Mouse (Mus musculus) heart, embryonic 12.5 days (tissue): ENCODE results near the gene Folr2. TPM values are rescaled to one million over a fixed set of nuclear protein-coding genes. Genes with fewer than 3 reads are reported as not detected.
A peak's percentile ranks its signal among the peaks of the same experiment; 100 is the strongest.

Experiments
- ATAC-seq: fragments of 200-750 bp; cut with Nextera tagmentation; 2 replicates; pipeline ENCODE4 v1.8.0; 2017; ENCODE audit warnings: moderate TSS enrichment, moderate library complexity; ENCODE audit not compliant: insufficient number of reproducible peaks, low FRiP score
- H3K27ac ChIP-seq: fragments of 300-500 bp; sonication (generic); 2 replicates; pipeline ENCODE4 v1.5.1; 2016; ENCODE audit warnings: mild to moderate bottlenecking, moderate library complexity; ENCODE audit not compliant: poor library complexity, severe bottlenecking
- H3K27me3 ChIP-seq: fragments of 300-500 bp; sonication (generic); replicated peaks from 2 replicates; pipeline ENCODE4 v1.6.1; 2016; ENCODE audit warnings: mild to moderate bottlenecking, moderate library complexity
- H3K36me3 ChIP-seq: fragments of 300-500 bp; sonication (generic); 2 replicates; pipeline ENCODE4 v1.6.1; 2016; ENCODE audit warnings: mild to moderate bottlenecking, moderate library complexity
- H3K4me1 ChIP-seq: fragments of 300-500 bp; sonication (generic); replicated peaks from 2 replicates; pipeline ENCODE4 v1.6.1; 2016; ENCODE audit warnings: mild to moderate bottlenecking
- H3K4me2 ChIP-seq: fragments of 300-500 bp; sonication (generic); 2 replicates; pipeline ENCODE4 v1.6.1; 2016; ENCODE audit warnings: mild to moderate bottlenecking, moderate library complexity
- H3K4me3 ChIP-seq: fragments of 300-500 bp; sonication (generic); 2 replicates; pipeline ENCODE4 v1.5.1; 2016; ENCODE audit warnings: mild to moderate bottlenecking
- H3K9ac ChIP-seq: fragments of 300-500 bp; sonication (generic); 2 replicates; pipeline ENCODE4 v1.6.1; 2016; ENCODE audit warnings: mild to moderate bottlenecking, moderate library complexity
- H3K9me3 ChIP-seq: fragments of 300-500 bp; sonication (generic); replicated peaks from 2 replicates; pipeline ENCODE4 v1.6.1; 2016; ENCODE audit warnings: mild to moderate bottlenecking, moderate library complexity
- WGBS: fragments of 180-500 bp; shearing (Covaris S2); methylation state at CpG from one replicate; pipeline ENCODE4 v1.1.7; 2016; 5-methylcytosine and 5-hydroxymethylcytosine counted together
- polyA plus RNA-seq: library from polyadenylated mRNA; unstranded; fragments of >200 nt; fragmentation: Nextera tagmentation; extraction: Ambion mirVana; gene quantifications from 2 replicates; pipeline ENCODE4 v1.2.1, GENCODE M21; 2016

Folr2 gene
- polyA plus RNA-seq, 1 experiment from 2014 or later, result not detected

- Histone ChIP-seq H3K9me3 (no peaks in the 10 kb centered on the region), H3K4me3 (no peak overlapping the region), H3K36me3 (no peaks in the 10 kb centered on the region), H3K27ac (no peak overlapping the region), H3K4me2 (no peak overlapping the region), H3K9ac (no peak overlapping the region), H3K27me3 (peaks cover 5% of the 10 kb centered on the region; the same call in 1 of the 2 replicates), H3K4me1 (no peaks in the 10 kb centered on the region)
- no peak for ATAC-seq
- WGBS, result 69% methylated on average over 6 of the region's 6 CpGs
These were observed 29.3 kb upstream of the Folr2 start for GRCm38 (mm10) chr7:101886274-101886673.

- ATAC-seq, result no peak
- no peaks in the 10 kb centered on the region for H3K9me3 ChIP-seq
- no peaks in the 10 kb centered on the region for H3K4me1 ChIP-seq
- peaks cover 1% of the 10 kb centered on the region; the same call in 1 of the 2 replicates for H3K27me3 ChIP-seq
- no peaks in the 10 kb centered on the region for H3K36me3 ChIP-seq
- H3K9ac ChIP-seq, result no peak overlapping the region
- H3K4me2 ChIP-seq, result no peak overlapping the region
- 92% methylated on average over 4 of the region's 4 CpGs for WGBS
- H3K4me3 ChIP-seq, result no peak overlapping the region
- no peak overlapping the region for H3K27ac ChIP-seq
These were observed 27.2 kb upstream of the Folr2 start for GRCm38 (mm10) chr7:101884160-101884559.

- H3K9me3 ChIP-seq, result no peaks in the 10 kb centered on the region
- 70% methylated on average over 9 of the region's 9 CpGs for WGBS
- H3K4me2 ChIP-seq, result no peak overlapping the region
- H3K36me3 ChIP-seq, result no peaks in the 10 kb centered on the region
- no peaks in the 10 kb centered on the region for H3K27me3 ChIP-seq
- ATAC-seq, result no peak
- no peak overlapping the region for H3K4me3 ChIP-seq
- H3K27ac ChIP-seq, result no peak overlapping the region
- no peak overlapping the region for H3K9ac ChIP-seq
- no peaks in the 10 kb centered on the region for H3K4me1 ChIP-seq
These were observed 25.6 kb upstream of the Folr2 start for GRCm38 (mm10) chr7:101882413-101883154.

GRCm38 (mm10) chr7:101880855-101881254 lies 23.9 kb upstream of the Folr2 start:
- ATAC-seq, result no peak
- Histone ChIP-seq H3K27ac (no peak overlapping the region), H3K9ac (no peak overlapping the region), H3K4me1 (no peaks in the 10 kb centered on the region), H3K4me2 (no peak overlapping the region), H3K4me3 (no peak overlapping the region), H3K27me3 (no peaks in the 10 kb centered on the region), H3K9me3 (no peaks in the 10 kb centered on the region), H3K36me3 (no peaks in the 10 kb centered on the region)
- 73% methylated on average over 4 of the region's 4 CpGs for WGBS

GRCm38 (mm10) chr7:101875978-101876377 lies 19.0 kb upstream of the Folr2 start:
- ATAC-seq, result no peak
- Histone ChIP-seq H3K36me3 (no peaks in the 10 kb centered on the region), H3K4me3 (no peak overlapping the region), H3K4me1 (peaks cover 13% of the 10 kb centered on the region), H3K27ac (no peak overlapping the region), H3K9ac (no peak overlapping the region), H3K9me3 (no peaks in the 10 kb centered on the region), H3K4me2 (no peak overlapping the region), H3K27me3 (no peaks in the 10 kb centered on the region)
- 90% methylated on average over 1 of the region's 1 CpGs for WGBS

GRCm38 (mm10) chr7:101871296-101871695 lies 14.3 kb upstream of the Folr2 start:
- no peaks in the 10 kb centered on the region for H3K27me3 ChIP-seq
- ATAC-seq, result peak; percentile 70
- no peaks in the 10 kb centered on the region for H3K9me3 ChIP-seq
- no peak overlapping the region for H3K4me3 ChIP-seq
- no peaks in the 10 kb centered on the region for H3K36me3 ChIP-seq
- H3K9ac ChIP-seq, result no peak overlapping the region
- 36% methylated on average over 3 of the region's 3 CpGs for WGBS
- H3K4me1 ChIP-seq, result peaks cover 31% of the 10 kb centered on the region
- peak overlapping the region; percentile 32 for H3K27ac ChIP-seq
- no peak overlapping the region for H3K4me2 ChIP-seq

GRCm38 (mm10) chr7:101870629-101871028 lies 13.6 kb upstream of the Folr2 start, which contains the start of gene Folr1:
TSS of gene Folr1 (minus strand) at chr7:101870788.
- no peak for ATAC-seq
- Histone ChIP-seq H3K4me3 (no peak within 1 kb of the TSS), H3K9ac (no peak within 1 kb of the TSS), H3K9me3 (no peaks in the 10 kb centered on the region), H3K27me3 (no peaks in the 10 kb centered on the region), H3K36me3 (no peaks in the 10 kb centered on the region), H3K27ac (peak within 1 kb of the TSS; percentile 32), H3K4me1 (peaks cover 31% of the 10 kb centered on the region), H3K4me2 (no peak within 1 kb of the TSS)
- 70% methylated on average over 2 of the region's 2 CpGs for WGBS

GRCm38 (mm10) chr7:101869163-101869500 lies 12.1 kb upstream of the Folr2 start:
- Histone ChIP-seq H3K4me1 (peaks cover 31% of the 10 kb centered on the region), H3K9me3 (no peaks in the 10 kb centered on the region), H3K4me3 (no peak overlapping the region), H3K36me3 (no peaks in the 10 kb centered on the region), H3K27me3 (no peaks in the 10 kb centered on the region), H3K4me2 (no peak overlapping the region), H3K9ac (no peak overlapping the region), H3K27ac (peak overlapping the region; percentile 14; the same call in 1 of the 2 replicates)
- no peak for ATAC-seq
- WGBS, result 66% methylated on average over 7 of the region's 7 CpGs

- peaks cover 31% of the 10 kb centered on the region for H3K4me1 ChIP-seq
- no peaks in the 10 kb centered on the region for H3K36me3 ChIP-seq
- H3K9me3 ChIP-seq, result no peaks in the 10 kb centered on the region
- no peak overlapping the region for H3K4me3 ChIP-seq
- H3K9ac ChIP-seq, result no peak overlapping the region
- 58% methylated on average over 13 of the region's 13 CpGs for WGBS
- no peak overlapping the region for H3K4me2 ChIP-seq
- 0 out of 2 replicates have a peak, but pooled peaks have one; percentile 34 for ATAC-seq
- H3K27me3 ChIP-seq, result no peaks in the 10 kb centered on the region
- peak overlapping the region; percentile 14; the same call in 1 of the 2 replicates for H3K27ac ChIP-seq
These were observed 11.5 kb upstream of the Folr2 start for GRCm38 (mm10) chr7:101868241-101869162.

GRCm38 (mm10) chr7:101867482-101867881 lies 10.5 kb upstream of the Folr2 start:
- no peak overlapping the region for H3K4me2 ChIP-seq
- no peaks in the 10 kb centered on the region for H3K9me3 ChIP-seq
- H3K9ac ChIP-seq, result no peak overlapping the region
- no peaks in the 10 kb centered on the region for H3K36me3 ChIP-seq
- no peak overlapping the region for H3K4me3 ChIP-seq
- 84% methylated on average over 4 of the region's 4 CpGs for WGBS
- H3K27me3 ChIP-seq, result no peaks in the 10 kb centered on the region
- ATAC-seq, result no peak
- H3K4me1 ChIP-seq, result peaks cover 26% of the 10 kb centered on the region
- H3K27ac ChIP-seq, result no peak overlapping the region
